Mouse (Mus musculus) testis, postnatal 10 days (tissue): Measurements from ENCODE around the gene Hspb11.

Source experiments
- DNase-seq: peaks from one replicate; pipeline ENCODE4 v3.0.0; 2021; ENCODE audit warnings: low spot score

Gene Hspb11

DNA sequence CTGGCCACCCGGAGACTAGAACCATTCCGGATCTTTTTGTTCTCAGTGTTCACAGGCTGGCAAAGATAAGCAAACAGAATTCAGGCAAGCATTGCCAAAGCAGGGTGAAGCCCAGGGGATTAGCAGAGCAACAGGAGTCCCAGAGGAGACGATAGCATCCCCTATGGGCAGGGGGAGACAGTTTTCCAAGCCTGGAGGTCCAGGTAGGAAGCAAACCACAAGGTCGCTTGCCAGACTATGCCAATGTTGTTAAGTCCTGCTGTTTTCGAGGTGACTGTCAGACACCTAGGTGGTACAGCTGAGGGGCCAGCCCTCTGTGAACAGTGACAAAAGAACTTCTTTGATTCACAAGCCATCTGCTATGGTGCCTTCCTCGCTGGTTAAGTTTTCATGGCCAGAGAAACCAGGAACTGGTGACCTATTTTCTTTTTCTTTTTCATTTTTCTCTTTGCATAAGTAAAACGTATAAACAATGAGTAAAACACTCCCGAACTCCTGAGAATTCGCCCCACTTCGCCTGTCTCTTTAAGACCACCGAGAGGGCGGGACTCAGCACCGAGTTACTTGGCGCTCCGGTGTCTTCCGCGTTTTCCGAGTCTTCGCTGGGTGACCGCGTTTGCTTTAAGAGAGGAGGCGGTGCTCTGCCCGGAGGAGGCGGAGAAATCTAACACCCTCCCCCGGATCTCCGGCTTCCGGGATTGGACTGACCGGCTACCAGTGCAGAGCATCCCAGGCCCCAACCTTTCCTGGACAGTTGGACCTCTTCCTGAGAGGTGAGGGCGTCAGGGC is 60.5 kb downstream of the Hspb11 start, which contains the start of gene Yipf1:
Gene Yipf1, plus strand, starts transcription at position 674 of the 789 bp plus-strand sequence.
- peak; percentile 91 for DNase-seq

DNA sequence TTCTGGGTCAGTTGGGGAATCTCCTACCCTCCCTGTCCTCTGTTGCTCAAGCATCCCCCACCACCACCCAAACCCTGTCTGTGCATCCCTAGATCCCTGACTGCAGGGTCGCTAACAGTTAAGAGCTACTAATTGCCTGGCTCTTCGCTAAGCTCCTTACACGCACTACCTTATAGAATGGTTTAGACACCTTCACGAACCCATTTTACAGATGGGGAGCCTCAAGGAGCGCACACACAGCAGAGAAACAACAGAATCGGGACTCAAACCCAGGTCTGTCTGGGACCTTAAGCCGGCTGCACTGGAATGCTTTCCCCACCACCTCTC is 61.0 kb downstream of the Hspb11 start:
- no peak for DNase-seq

DNA sequence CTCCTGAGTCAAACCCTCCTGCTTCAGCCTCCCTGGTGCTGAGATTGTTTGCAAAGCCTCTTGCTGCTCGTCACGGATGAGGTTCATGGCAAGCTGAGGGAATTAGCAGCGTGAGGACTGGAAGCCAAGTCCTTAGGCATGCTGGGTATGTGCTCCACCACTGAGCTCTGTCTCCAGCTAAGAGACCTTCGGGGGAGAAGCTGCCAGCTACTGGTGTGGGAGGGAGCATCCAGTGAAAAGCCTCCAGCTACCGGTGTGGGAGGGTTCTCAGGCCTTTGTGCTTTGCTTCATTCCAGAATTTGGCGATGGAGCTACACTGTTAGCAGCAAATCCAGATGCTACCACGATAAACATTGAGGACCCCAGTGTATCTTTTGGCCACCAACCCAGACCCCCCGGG is 65.3 kb downstream of the Hspb11 start:
- DNase-seq, result peak; percentile 50

DNA sequence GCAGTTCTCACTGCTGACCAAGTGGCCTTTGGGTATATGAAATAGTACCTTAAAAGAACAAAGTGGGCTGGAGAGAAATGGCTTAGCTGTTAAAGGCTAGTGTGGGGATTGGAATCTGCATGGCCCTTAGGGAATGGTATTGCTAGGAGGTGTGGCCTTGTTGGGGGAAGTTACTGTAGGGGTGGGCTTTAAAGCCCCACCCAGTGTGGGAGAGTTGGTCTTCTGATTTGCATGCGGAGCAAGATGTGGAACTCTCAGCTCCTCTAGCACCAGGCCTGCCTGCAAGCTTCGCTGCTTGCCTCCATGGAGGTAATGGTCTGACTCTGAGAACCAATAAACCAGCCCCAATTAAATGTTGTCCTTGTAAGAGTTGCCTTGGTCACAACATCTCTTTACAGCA is 67.6 kb downstream of the Hspb11 start:
- no peak for DNase-seq

DNA sequence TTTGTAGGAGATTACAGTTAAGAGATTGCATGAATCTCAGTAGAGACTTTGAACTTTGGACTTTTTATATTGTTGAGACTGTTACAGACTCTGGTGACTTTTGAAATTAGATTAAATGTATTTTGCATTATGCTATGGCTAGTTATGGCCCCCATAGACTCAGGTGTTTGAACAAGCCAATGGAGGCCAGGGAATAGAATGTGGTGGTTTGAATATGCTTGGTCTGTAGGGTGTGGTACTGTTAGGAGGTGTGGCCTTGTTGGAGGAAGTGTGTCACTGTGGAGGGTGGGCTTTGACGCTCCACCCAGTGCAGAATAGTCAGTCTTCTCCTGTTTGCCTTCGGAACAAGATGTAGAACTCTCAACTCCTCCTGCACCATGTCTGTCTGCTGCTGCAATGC is 69.7 kb downstream of the Hspb11 start:
- no peak for DNase-seq

DNA sequence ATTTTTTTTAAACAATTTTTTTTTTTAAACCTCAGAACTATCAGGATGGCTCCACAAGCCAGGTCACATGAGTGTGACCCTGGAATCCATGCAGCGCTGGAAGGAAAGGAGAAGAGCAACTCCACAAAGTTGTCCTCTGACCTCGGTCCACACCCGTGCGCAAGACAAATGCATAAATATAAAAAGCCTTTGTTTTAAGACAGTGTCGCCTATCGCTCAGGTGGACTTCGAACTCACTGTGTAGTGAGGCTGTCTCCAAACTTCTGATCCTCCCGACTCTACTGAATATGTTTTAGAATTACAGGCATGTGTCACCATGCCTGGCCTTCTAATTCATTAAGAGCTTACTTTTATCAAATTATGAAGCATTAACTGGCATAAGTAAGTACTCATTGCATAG is 75.1 kb downstream of the Hspb11 start:
- DNase-seq, result no peak
